Mouse (Mus musculus) hindbrain, embryonic 15.5 days (tissue): ENCODE measurements around the gene Dock1. TPM values are rescaled to one million over a fixed set of nuclear protein-coding genes. Genes with fewer than 3 reads are reported as not detected.

Experiments
- ATAC-seq: fragments of 200-750 bp; cut with Nextera tagmentation; 2 replicates; pipeline ENCODE4 v1.8.0; 2017; ENCODE audit warnings: low read depth, moderate number of reproducible peaks, moderate TSS enrichment; ENCODE audit not compliant: low FRiP score
- H3K27ac ChIP-seq: fragments of 300-500 bp; sonication (generic); replicated peaks from 2 replicates; pipeline ENCODE4 v1.5.1; 2015; ENCODE audit warnings: mild to moderate bottlenecking, inconsistent platforms
- H3K27me3 ChIP-seq: fragments of 300-500 bp; sonication (generic); 2 replicates; pipeline ENCODE4 v1.6.1; 2015; ENCODE audit warnings: control low read depth, inconsistent platforms
- H3K36me3 ChIP-seq: fragments of 300-500 bp; sonication (generic); 2 replicates; pipeline ENCODE4 v1.6.1; 2015; ENCODE audit warnings: control low read depth, inconsistent platforms
- H3K4me1 ChIP-seq: fragments of 300-500 bp; sonication (generic); replicated peaks from 2 replicates; pipeline ENCODE4 v1.6.1; 2015; ENCODE audit warnings: control low read depth, inconsistent platforms
- H3K4me2 ChIP-seq: fragments of 300-500 bp; sonication (generic); 2 replicates; pipeline ENCODE4 v1.6.1; 2015; ENCODE audit warnings: moderate library complexity, mild to moderate bottlenecking, inconsistent platforms
- H3K4me3 ChIP-seq: fragments of 300-500 bp; sonication (generic); 2 replicates; pipeline ENCODE4 v1.5.1; 2015; ENCODE audit warnings: mild to moderate bottlenecking, inconsistent platforms
- H3K9ac ChIP-seq: fragments of 300-500 bp; sonication (generic); 2 replicates; pipeline ENCODE4 v1.6.1; 2015; ENCODE audit warnings: inconsistent platforms
- H3K9me3 ChIP-seq: fragments of 300-500 bp; sonication (generic); 2 replicates; pipeline ENCODE4 v1.6.1; 2016; ENCODE audit warnings: control low read depth, inconsistent platforms
- whole genome bisulfite sequencing: fragments of 180-500 bp; shearing (Covaris S2); methylation state at CpG from one replicate; pipeline ENCODE4 v1.1.7; 2015; 5-methylcytosine and 5-hydroxymethylcytosine counted together
- polyA plus RNA-seq: library from polyadenylated mRNA; unstranded; fragments of >200 nt; fragmentation: Nextera tagmentation; extraction: Ambion mirVana; gene quantifications from 2 replicates; pipeline ENCODE4 v1.2.1, GENCODE M21; 2015

Gene Dock1
- polyA plus RNA-seq, 1 experiment from 2014 or later = 9.2 TPM

GRCm38 (mm10) chr7:134806799-134807198 lies 136.3 kb downstream of the Dock1 start:
- 70% methylated on average over 6 of the region's 6 CpGs for WGBS
- no peaks in the 10 kb centered on the region for H3K9me3 ChIP-seq
- H3K4me3 ChIP-seq = no peak overlapping the region
- no peaks in the 10 kb centered on the region for H3K4me1 ChIP-seq
- H3K27ac ChIP-seq = no peak overlapping the region
- H3K27me3 ChIP-seq = no peaks in the 10 kb centered on the region
- no peak overlapping the region for H3K4me2 ChIP-seq
- no peak for ATAC-seq
- no peaks in the 10 kb centered on the region for H3K36me3 ChIP-seq
- no peak overlapping the region for H3K9ac ChIP-seq

GRCm38 (mm10) chr7:134808406-134808805 lies 138.0 kb downstream of the Dock1 start:
- Histone ChIP-seq H3K9ac (no peak overlapping the region), H3K4me1 (no peaks in the 10 kb centered on the region), H3K27ac (no peak overlapping the region), H3K27me3 (no peaks in the 10 kb centered on the region), H3K4me2 (no peak overlapping the region), H3K36me3 (no peaks in the 10 kb centered on the region), H3K9me3 (no peaks in the 10 kb centered on the region), H3K4me3 (no peak overlapping the region)
- 88% methylated on average over 2 of the region's 2 CpGs for WGBS
- no peak for ATAC-seq

GRCm38 (mm10) chr7:134809241-134809975 lies 139.0 kb downstream of the Dock1 start:
- 85% methylated on average over 6 of the region's 6 CpGs for WGBS
- H3K9me3 ChIP-seq = no peaks in the 10 kb centered on the region
- ATAC-seq = no peak
- no peaks in the 10 kb centered on the region for H3K27me3 ChIP-seq
- H3K4me3 ChIP-seq = no peak overlapping the region
- H3K9ac ChIP-seq = no peak overlapping the region
- H3K4me2 ChIP-seq = no peak overlapping the region
- no peaks in the 10 kb centered on the region for H3K36me3 ChIP-seq
- no peak overlapping the region for H3K27ac ChIP-seq
- no peaks in the 10 kb centered on the region for H3K4me1 ChIP-seq

GRCm38 (mm10) chr7:134818471-134818870 lies 148.0 kb downstream of the Dock1 start:
- WGBS = 96% methylated on average over 5 of the region's 5 CpGs

GRCm38 (mm10) chr7:134821264-134821663 lies 150.8 kb downstream of the Dock1 start:
- Histone ChIP-seq H3K4me2 (no peak overlapping the region), H3K36me3 (no peaks in the 10 kb centered on the region), H3K9me3 (no peaks in the 10 kb centered on the region), H3K27ac (no peak overlapping the region), H3K4me1 (peaks cover 12% of the 10 kb centered on the region; the same call in 1 of the 2 replicates), H3K9ac (no peak overlapping the region), H3K27me3 (no peaks in the 10 kb centered on the region), H3K4me3 (no peak overlapping the region)
- ATAC-seq = no peak
- 43% methylated on average over 1 of the region's 1 CpGs for WGBS

More at GRCm38 (mm10) chr7:134818471-134818870, 148.0 kb downstream of the Dock1 start:
- Histone ChIP-seq H3K9me3 (no peaks in the 10 kb centered on the region), H3K4me1 (peaks cover 7% of the 10 kb centered on the region; the same call in 1 of the 2 replicates), H3K4me3 (no peak overlapping the region), H3K9ac (no peak overlapping the region), H3K36me3 (no peaks in the 10 kb centered on the region), H3K27ac (no peak overlapping the region), H3K27me3 (no peaks in the 10 kb centered on the region), H3K4me2 (no peak overlapping the region)
- ATAC-seq = no peak

GRCm38 (mm10) chr7:134822006-134822405 lies 151.6 kb downstream of the Dock1 start:
- Histone ChIP-seq H3K4me3 (no peak overlapping the region), H3K9ac (no peak overlapping the region), H3K4me1 (peaks cover 12% of the 10 kb centered on the region; the same call in 1 of the 2 replicates), H3K9me3 (no peaks in the 10 kb centered on the region), H3K4me2 (no peak overlapping the region), H3K27me3 (no peaks in the 10 kb centered on the region), H3K27ac (no peak overlapping the region), H3K36me3 (no peaks in the 10 kb centered on the region)
- 77% methylated on average over 3 of the region's 3 CpGs for WGBS
- no peak for ATAC-seq

- Histone ChIP-seq H3K36me3 (no peaks in the 10 kb centered on the region), H3K4me2 (no peak overlapping the region), H3K27me3 (no peaks in the 10 kb centered on the region), H3K27ac (no peak overlapping the region), H3K9ac (no peak overlapping the region), H3K4me3 (no peak overlapping the region), H3K9me3 (no peaks in the 10 kb centered on the region), H3K4me1 (peaks cover 12% of the 10 kb centered on the region; the same call in 1 of the 2 replicates)
- ATAC-seq = no peak
- 59% methylated on average over 4 of the region's 4 CpGs for WGBS
These were observed 153.4 kb downstream of the Dock1 start for GRCm38 (mm10) chr7:134823891-134824290.

- H3K36me3 ChIP-seq = no peaks in the 10 kb centered on the region
- 90% methylated on average over 2 of the region's 2 CpGs for WGBS
- no peak for ATAC-seq
- no peaks in the 10 kb centered on the region for H3K27me3 ChIP-seq
- no peaks in the 10 kb centered on the region for H3K9me3 ChIP-seq
- H3K4me2 ChIP-seq = no peak overlapping the region
- no peak overlapping the region for H3K27ac ChIP-seq
- no peaks in the 10 kb centered on the region for H3K4me1 ChIP-seq
- no peak overlapping the region for H3K4me3 ChIP-seq
- no peak overlapping the region for H3K9ac ChIP-seq
These were observed 169.6 kb downstream of the Dock1 start for GRCm38 (mm10) chr7:134840066-134840465.

GRCm38 (mm10) chr7:134842751-134843150 lies 172.3 kb downstream of the Dock1 start:
- no peak overlapping the region for H3K9ac ChIP-seq
- no peak overlapping the region for H3K4me3 ChIP-seq
- WGBS = 83% methylated on average over 4 of the region's 4 CpGs
- ATAC-seq = no peak
- no peaks in the 10 kb centered on the region for H3K27me3 ChIP-seq
- H3K9me3 ChIP-seq = no peaks in the 10 kb centered on the region
- H3K4me2 ChIP-seq = no peak overlapping the region
- no peaks in the 10 kb centered on the region for H3K4me1 ChIP-seq
- no peaks in the 10 kb centered on the region for H3K36me3 ChIP-seq
- H3K27ac ChIP-seq = no peak overlapping the region

GRCm38 (mm10) chr7:134862000-134862399 lies 191.5 kb downstream of the Dock1 start:
- no peaks in the 10 kb centered on the region for H3K36me3 ChIP-seq
- H3K9ac ChIP-seq = no peak overlapping the region
- no peak overlapping the region for H3K4me3 ChIP-seq
- H3K4me2 ChIP-seq = no peak overlapping the region
- no peak overlapping the region for H3K27ac ChIP-seq
- no peaks in the 10 kb centered on the region for H3K4me1 ChIP-seq
- ATAC-seq = no peak
- no peaks in the 10 kb centered on the region for H3K27me3 ChIP-seq
- WGBS = 55% methylated on average over 6 of the region's 6 CpGs
- H3K9me3 ChIP-seq = no peaks in the 10 kb centered on the region

GRCm38 (mm10) chr7:134864175-134864574 lies 193.7 kb downstream of the Dock1 start:
- H3K9me3 ChIP-seq = no peaks in the 10 kb centered on the region
- H3K4me1 ChIP-seq = no peaks in the 10 kb centered on the region
- no peak overlapping the region for H3K4me3 ChIP-seq
- 82% methylated on average over 2 of the region's 2 CpGs for WGBS
- no peaks in the 10 kb centered on the region for H3K27me3 ChIP-seq
- no peak overlapping the region for H3K9ac ChIP-seq
- no peaks in the 10 kb centered on the region for H3K36me3 ChIP-seq
- no peak for ATAC-seq
- no peak overlapping the region for H3K27ac ChIP-seq
- no peak overlapping the region for H3K4me2 ChIP-seq

GRCm38 (mm10) chr7:134872511-134872910 lies 202.1 kb downstream of the Dock1 start:
- H3K4me3 ChIP-seq = no peak overlapping the region
- 73% methylated on average over 3 of the region's 3 CpGs for WGBS

GRCm38 (mm10) chr7:134872981-134873380 lies 202.5 kb downstream of the Dock1 start:
- Histone ChIP-seq H3K27ac (no peak overlapping the region), H3K4me2 (no peak overlapping the region), H3K27me3 (no peaks in the 10 kb centered on the region), H3K4me1 (no peaks in the 10 kb centered on the region), H3K9ac (no peak overlapping the region), H3K36me3 (no peaks in the 10 kb centered on the region), H3K9me3 (no peaks in the 10 kb centered on the region), H3K4me3 (no peak overlapping the region)
- 89% methylated on average over 7 of the region's 7 CpGs for WGBS
- no peak for ATAC-seq

More at GRCm38 (mm10) chr7:134872511-134872910, 202.1 kb downstream of the Dock1 start:
- Histone ChIP-seq H3K9me3 (no peaks in the 10 kb centered on the region), H3K27me3 (no peaks in the 10 kb centered on the region), H3K4me1 (no peaks in the 10 kb centered on the region), H3K27ac (no peak overlapping the region), H3K9ac (no peak overlapping the region), H3K36me3 (no peaks in the 10 kb centered on the region), H3K4me2 (no peak overlapping the region)
- no peak for ATAC-seq
